Mouse (Mus musculus) intestine, embryonic 14.5 days (tissue): Measurements from ENCODE around the gene Hist3h2a. TPM values are rescaled to one million over a fixed set of nuclear protein-coding genes. Genes with fewer than 3 reads are reported as not detected.
A peak's percentile ranks its signal among the peaks of the same experiment; 100 is the strongest.

Experiments used
- ATAC-seq: fragments of 200-750 bp; cut with Nextera tagmentation; replicated peaks from 2 replicates; pipeline ENCODE4 v1.8.0; 2017; ENCODE audit warnings: low read depth, moderate number of reproducible peaks, moderate TSS enrichment, moderate library complexity; ENCODE audit not compliant: low FRiP score, low TSS enrichment
- DNase-seq: peaks from one replicate; pipeline ENCODE4 v3.0.0-alpha.2; 2018; ENCODE audit warnings: low spot score
- H3K27ac ChIP-seq: fragments of 300-500 bp; sonication (generic); 2 replicates; pipeline ENCODE4 v1.5.1; 2014; ENCODE audit warnings: low read depth, mild to moderate bottlenecking, control low read depth
- H3K27me3 ChIP-seq: fragments of 300-500 bp; sonication (generic); replicated peaks from 2 replicates; pipeline ENCODE4 v1.6.1; 2014; ENCODE audit warnings: low read length, control low read depth; ENCODE audit not compliant: control insufficient read depth, insufficient read depth
- H3K36me3 ChIP-seq: fragments of 300-500 bp; sonication (generic); 2 replicates; pipeline ENCODE4 v1.6.1; 2014; ENCODE audit warnings: low read length, control low read depth; ENCODE audit not compliant: control insufficient read depth, insufficient read depth
- H3K4me1 ChIP-seq: fragments of 300-500 bp; sonication (generic); replicated peaks from 2 replicates; pipeline ENCODE4 v1.6.1; 2014; ENCODE audit warnings: low read length, control low read depth, mixed read lengths; ENCODE audit not compliant: control insufficient read depth, insufficient read depth
- H3K4me2 ChIP-seq: fragments of 300-500 bp; sonication (generic); 2 replicates; pipeline ENCODE4 v1.6.1; 2014; ENCODE audit warnings: low read length
- H3K4me3 ChIP-seq: fragments of 300-500 bp; sonication (generic); 2 replicates; pipeline ENCODE4 v1.5.1; 2014; ENCODE audit warnings: low read depth, low read length, control low read depth, mixed read lengths
- H3K9ac ChIP-seq: fragments of 300-500 bp; sonication (generic); 2 replicates; pipeline ENCODE4 v1.6.1; 2014; ENCODE audit warnings: mild to moderate bottlenecking, low read length
- H3K9me3 ChIP-seq: fragments of 300-500 bp; sonication (generic); 2 replicates; pipeline ENCODE4 v1.6.1; 2016; ENCODE audit warnings: low read length, control low read depth; ENCODE audit not compliant: control insufficient read depth
- WGBS: fragments of 180-500 bp; shearing (Covaris S2); extraction: QIAGEN DNeasy Blood & Tissue Kit; methylation state at CpG from one replicate; pipeline ENCODE4 v1.1.7; 2014; 5-methylcytosine and 5-hydroxymethylcytosine counted together
- polyA plus RNA-seq: library from polyadenylated mRNA; unstranded; fragments of >200 nt; fragmentation: Nextera tagmentation; extraction: Ambion mirVana; gene quantifications from 2 replicates; pipeline ENCODE4 v1.2.1, GENCODE M21; 2014

Gene Hist3h2a
- polyA plus RNA-seq, 1 experiment from 2014 or later, result 28.7 TPM

DNA sequence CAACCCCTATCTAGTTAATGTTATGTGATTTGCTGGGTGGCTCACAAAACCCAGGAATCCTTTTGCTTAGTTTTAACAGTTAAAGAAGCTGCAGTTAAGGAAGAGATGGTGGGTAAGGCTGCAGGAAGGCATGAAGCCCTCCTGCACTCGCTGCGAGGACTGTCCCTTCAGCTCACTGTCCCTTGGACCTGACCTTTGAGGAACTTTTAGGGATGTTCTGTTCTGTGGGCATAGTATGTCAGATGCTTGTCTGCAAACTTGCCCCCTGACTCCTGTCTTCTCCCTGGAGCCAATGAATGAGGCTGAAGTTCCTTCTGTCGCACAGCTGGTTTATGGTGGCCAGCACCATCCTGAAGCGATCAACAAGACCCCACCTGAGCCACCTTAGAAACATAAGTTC is 34.7 kb downstream of the Hist3h2a start:
- no peak overlapping the region for H3K4me3 ChIP-seq
- no peaks in the 10 kb centered on the region for H3K9me3 ChIP-seq
- no peak overlapping the region for H3K4me2 ChIP-seq
- H3K27me3 ChIP-seq, result 0 out of 2 replicates have a peak, but pooled peaks cover under 1% of the 10 kb centered on the region
- no peak overlapping the region for H3K9ac ChIP-seq
- 93% methylated on average over 4 of the region's 4 CpGs for WGBS
- H3K27ac ChIP-seq, result no peak overlapping the region
- DNase-seq (no peak), ATAC-seq (no peak)
- H3K36me3 ChIP-seq, result peaks cover 72% of the 10 kb centered on the region
- no peaks in the 10 kb centered on the region; the same call in 1 of the 2 replicates for H3K4me1 ChIP-seq

DNA sequence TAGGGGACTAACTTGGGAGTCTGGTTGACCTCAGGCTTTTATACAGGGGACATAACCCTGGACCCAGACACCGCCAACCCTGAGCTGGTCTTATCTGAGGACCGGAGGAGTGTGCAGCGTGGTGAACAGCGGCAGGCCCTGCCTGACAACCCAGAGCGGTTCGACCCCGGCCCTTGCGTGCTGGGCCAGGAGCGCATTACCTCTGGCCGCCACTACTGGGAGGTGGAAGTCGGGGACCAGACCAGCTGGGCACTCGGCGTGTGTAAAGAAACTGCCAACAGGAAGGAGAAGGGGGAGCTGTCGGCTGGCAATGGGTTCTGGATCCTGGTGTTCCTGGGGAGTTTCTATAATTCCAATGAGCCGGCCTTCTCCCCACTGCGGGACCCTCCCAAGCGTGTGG is 35.7 kb downstream of the Hist3h2a start:
- H3K4me1 ChIP-seq, result no peaks in the 10 kb centered on the region; the same call in 1 of the 2 replicates
- H3K9ac ChIP-seq, result no peak overlapping the region
- no peak overlapping the region for H3K4me3 ChIP-seq
- H3K27me3 ChIP-seq, result 0 out of 2 replicates have a peak, but pooled peaks cover 8% of the 10 kb centered on the region
- peaks cover 62% of the 10 kb centered on the region for H3K36me3 ChIP-seq
- DNase-seq (no peak), ATAC-seq (no peak)
- no peaks in the 10 kb centered on the region for H3K9me3 ChIP-seq
- H3K4me2 ChIP-seq, result no peak overlapping the region
- no peak overlapping the region for H3K27ac ChIP-seq
- 85% methylated on average over 17 of the region's 17 CpGs for WGBS

- Histone ChIP-seq H3K36me3 (peaks cover 56% of the 10 kb centered on the region), H3K4me1 (no peaks in the 10 kb centered on the region; the same call in 1 of the 2 replicates), H3K4me2 (no peak overlapping the region), H3K27ac (no peak overlapping the region), H3K9me3 (no peaks in the 10 kb centered on the region), H3K4me3 (no peak overlapping the region), H3K9ac (no peak overlapping the region), H3K27me3 (0 out of 2 replicates have a peak, but pooled peaks cover 10% of the 10 kb centered on the region)
- ATAC-seq, result no peak
- DNase-seq, result no peak
- WGBS, result 79% methylated on average over 9 of the region's 9 CpGs
Observed at GRCm38 (mm10) chr11:58990794-58991193, 36.3 kb downstream of the Hist3h2a start.

GRCm38 (mm10) chr11:58991911-58992310 is 37.4 kb downstream of the Hist3h2a start:
- DNase-seq, result no peak
- Histone ChIP-seq H3K9ac (no peak overlapping the region), H3K36me3 (peaks cover 45% of the 10 kb centered on the region), H3K4me2 (no peak overlapping the region), H3K9me3 (no peaks in the 10 kb centered on the region), H3K27ac (no peak overlapping the region), H3K4me1 (no peaks in the 10 kb centered on the region; the same call in 1 of the 2 replicates), H3K27me3 (0 out of 2 replicates have a peak, but pooled peaks cover 10% of the 10 kb centered on the region), H3K4me3 (no peak overlapping the region)
- 81% methylated on average over 3 of the region's 3 CpGs for WGBS
- ATAC-seq, result no peak

- Histone ChIP-seq H3K4me2 (no peak overlapping the region), H3K27ac (no peak overlapping the region), H3K36me3 (peaks cover 33% of the 10 kb centered on the region), H3K4me3 (no peak overlapping the region), H3K4me1 (no peaks in the 10 kb centered on the region; the same call in 1 of the 2 replicates), H3K27me3 (0 out of 2 replicates have a peak, but pooled peaks cover 10% of the 10 kb centered on the region), H3K9ac (no peak overlapping the region), H3K9me3 (no peaks in the 10 kb centered on the region)
- WGBS, result 66% methylated on average over 6 of the region's 6 CpGs
- ATAC-seq, result no peak
- no peak for DNase-seq
Observed at GRCm38 (mm10) chr11:58993091-58993670, 38.7 kb downstream of the Hist3h2a start.

- Histone ChIP-seq H3K4me3 (peak overlapping the region; percentile 21), H3K9ac (no peak overlapping the region), H3K36me3 (peaks cover 21% of the 10 kb centered on the region), H3K9me3 (no peaks in the 10 kb centered on the region), H3K27ac (no peak overlapping the region), H3K4me1 (no peaks in the 10 kb centered on the region; the same call in 1 of the 2 replicates), H3K4me2 (peak overlapping the region; percentile 48), H3K27me3 (0 out of 2 replicates have a peak, but pooled peaks cover 10% of the 10 kb centered on the region)
- DNase-seq (peak; percentile 70), ATAC-seq (peak; percentile 77)
- 1% methylated on average over 33 of the region's 35 CpGs for WGBS
Observed at GRCm38 (mm10) chr11:58994337-58994826, 39.9 kb downstream of the Hist3h2a start.

- Histone ChIP-seq H3K9me3 (no peaks in the 10 kb centered on the region), H3K4me1 (no peaks in the 10 kb centered on the region; the same call in 1 of the 2 replicates), H3K27ac (no peak overlapping the region), H3K9ac (no peak overlapping the region), H3K4me3 (no peak overlapping the region), H3K27me3 (0 out of 2 replicates have a peak, but pooled peaks cover 10% of the 10 kb centered on the region), H3K36me3 (peaks cover 12% of the 10 kb centered on the region; the same call in 1 of the 2 replicates), H3K4me2 (peak overlapping the region; percentile 48; the same call in 1 of the 2 replicates)
- no peak for DNase-seq
- 83% methylated on average over 9 of the region's 9 CpGs for WGBS
- no peak for ATAC-seq
Observed at GRCm38 (mm10) chr11:58995061-58995806, 40.7 kb downstream of the Hist3h2a start.

GRCm38 (mm10) chr11:58995807-58996370 is 41.4 kb downstream of the Hist3h2a start:
- no peaks in the 10 kb centered on the region; the same call in 1 of the 2 replicates for H3K4me1 ChIP-seq
- 0 out of 2 replicates have a peak, but pooled peaks cover 10% of the 10 kb centered on the region for H3K27me3 ChIP-seq
- H3K36me3 ChIP-seq, result peaks cover 6% of the 10 kb centered on the region; the same call in 1 of the 2 replicates
- no peak overlapping the region for H3K4me3 ChIP-seq
- DNase-seq (no peak), ATAC-seq (no peak)
- H3K27ac ChIP-seq, result no peak overlapping the region
- H3K9me3 ChIP-seq, result no peaks in the 10 kb centered on the region
- WGBS, result 51% methylated on average over 12 of the region's 12 CpGs
- H3K4me2 ChIP-seq, result no peak overlapping the region
- H3K9ac ChIP-seq, result no peak overlapping the region
